Mouse (Mus musculus): ENCODE results near the gene Btbd35f27. TPM values are rescaled to one million over a fixed set of nuclear protein-coding genes. Genes with fewer than 3 reads are reported as not detected.
"Not testable (repeated sequence)": the region's sequence is repeated elsewhere in the genome, so short reads cannot be mapped to it uniquely, and the experiment has no call there.

Gene Btbd35f27
- not detected for total RNA-seq (2021)
- long read RNA-seq, experiment 1: 0 reads
- long read RNA-seq, experiment 2: 0 reads

GRCm38 (mm10) chrX:4951835-4952234, at the start of gene Btbd35f27:
Btbd35f27 (plus strand) TSS chrX:4952135.
- not testable (repeated sequence) for DNase-seq

Other genes starting within 250 kb of the Btbd35f27 start
- gene Btbd35f4, start 151.6 kb upstream of the Btbd35f27 start, total RNA-seq (2021): not detected